Mouse (Mus musculus): Measurements from ENCODE around the gene Gm21905. TPM values are rescaled to one million over a fixed set of nuclear protein-coding genes. Genes with fewer than 3 reads are reported as not detected.

Gm21905 gene
- polyA plus RNA-seq, 1 experiment from 2014 or later = not detected

GRCm38 (mm10) chr5:67947006-67947405 lies 785 bp upstream of the Gm21905 start:
- H3K36me3 ChIP-seq (replicated peaks; ENCODE audit: control insufficient read depth, insufficient read depth, low read depth, low read length) = no peaks in the 10 kb centered on the region
- DNase-seq (ENCODE audit: low spot score) = no peak

GRCm38 (mm10) chr5:67944074-67944785 lies 2.0 kb downstream of the Gm21905 start:
- H3K9me3 ChIP-seq (replicated peaks; ENCODE audit: control insufficient read depth, low read length) = no peaks in the 10 kb centered on the region
- no peaks in the 10 kb centered on the region for H3K36me3 ChIP-seq (replicated peaks; ENCODE audit: control insufficient read depth, insufficient read depth, low read depth, low read length)
- no peaks in the 10 kb centered on the region for H3K4me1 ChIP-seq (ENCODE audit: control insufficient read depth, insufficient read depth, low read length)
- no peaks in the 10 kb centered on the region for H3K27me3 ChIP-seq (ENCODE audit: control insufficient read depth, insufficient read depth, low read length)
- no peak overlapping the region for H3K4me2 ChIP-seq (ENCODE audit: low read depth, low read length)
- no peak for ATAC-seq (replicated peaks; ENCODE audit: insufficient number of reproducible peaks, low FRiP score, low TSS enrichment, low read depth)
- 83% methylated on average over 1 of the region's 1 CpGs for WGBS
- H3K9ac ChIP-seq (replicated peaks; ENCODE audit: low read length) = no peak overlapping the region
- DNase-seq (ENCODE audit: low spot score) = no peak
- H3K27ac ChIP-seq (replicated peaks; ENCODE audit: low read depth, low read length) = no peak overlapping the region
- H3K4me3 ChIP-seq (ENCODE audit: low read depth, low read length) = no peak overlapping the region

More at GRCm38 (mm10) chr5:67947006-67947405, 785 bp upstream of the Gm21905 start:
- Histone ChIP-seq H3K9me3 (replicated peaks; ENCODE audit: control insufficient read depth, low read length) (no peaks in the 10 kb centered on the region), H3K4me3 (ENCODE audit: low read depth, low read length) (no peak overlapping the region), H3K9ac (replicated peaks; ENCODE audit: low read length) (no peak overlapping the region), H3K27ac (replicated peaks; ENCODE audit: low read depth, low read length) (no peak overlapping the region), H3K4me2 (ENCODE audit: low read depth, low read length) (no peak overlapping the region), H3K27me3 (ENCODE audit: control insufficient read depth, insufficient read depth, low read length) (no peaks in the 10 kb centered on the region), H3K4me1 (ENCODE audit: control insufficient read depth, insufficient read depth, low read length) (no peaks in the 10 kb centered on the region)
- ATAC-seq (replicated peaks; ENCODE audit: insufficient number of reproducible peaks, low FRiP score, low TSS enrichment, low read depth) = no peak

- Histone ChIP-seq H3K9me3 (replicated peaks; ENCODE audit: control insufficient read depth, low read length) (no peaks in the 10 kb centered on the region), H3K4me3 (ENCODE audit: low read depth, low read length) (no peak overlapping the region), H3K36me3 (replicated peaks; ENCODE audit: control insufficient read depth, insufficient read depth, low read depth, low read length) (no peaks in the 10 kb centered on the region), H3K27ac (replicated peaks; ENCODE audit: low read depth, low read length) (no peak overlapping the region), H3K4me2 (ENCODE audit: low read depth, low read length) (no peak overlapping the region), H3K4me1 (ENCODE audit: control insufficient read depth, insufficient read depth, low read length) (no peaks in the 10 kb centered on the region), H3K27me3 (ENCODE audit: control insufficient read depth, insufficient read depth, low read length) (no peaks in the 10 kb centered on the region), H3K9ac (replicated peaks; ENCODE audit: low read length) (no peak overlapping the region)
- ATAC-seq (replicated peaks; ENCODE audit: insufficient number of reproducible peaks, low FRiP score, low TSS enrichment, low read depth) (no peak), DNase-seq (ENCODE audit: low spot score) (no peak)
- WGBS = 54% methylated on average over 2 of the region's 2 CpGs
Observed at GRCm38 (mm10) chr5:67943199-67943598, 3.0 kb downstream of the Gm21905 start.

GRCm38 (mm10) chr5:67941369-67941768 lies 4.9 kb downstream of the Gm21905 start, which contains the start of gene Gm5108:
Gm5108 (plus strand) TSS chr5:67941669.
- H3K9me3 ChIP-seq (replicated peaks; ENCODE audit: control insufficient read depth, low read length) = no peaks in the 10 kb centered on the region
- ATAC-seq (replicated peaks; ENCODE audit: insufficient number of reproducible peaks, low FRiP score, low TSS enrichment, low read depth) (no peak), DNase-seq (ENCODE audit: low spot score) (no peak)
- WGBS = 95% methylated on average over 2 of the region's 2 CpGs
- H3K36me3 ChIP-seq (replicated peaks; ENCODE audit: control insufficient read depth, insufficient read depth, low read depth, low read length) = no peaks in the 10 kb centered on the region
- no peaks in the 10 kb centered on the region for H3K27me3 ChIP-seq (ENCODE audit: control insufficient read depth, insufficient read depth, low read length)
- H3K4me3 ChIP-seq (ENCODE audit: low read depth, low read length) = no peak within 1 kb of the TSS
- no peaks in the 10 kb centered on the region for H3K4me1 ChIP-seq (ENCODE audit: control insufficient read depth, insufficient read depth, low read length)
- H3K27ac ChIP-seq (replicated peaks; ENCODE audit: low read depth, low read length) = no peak within 1 kb of the TSS
- no peak within 1 kb of the TSS for H3K4me2 ChIP-seq (ENCODE audit: low read depth, low read length)
- H3K9ac ChIP-seq (replicated peaks; ENCODE audit: low read length) = no peak within 1 kb of the TSS

GRCm38 (mm10) chr5:67931623-67932022 lies 14.6 kb downstream of the Gm21905 start:
- H3K27ac ChIP-seq (replicated peaks; ENCODE audit: low read depth, low read length) = no peak overlapping the region
- no peaks in the 10 kb centered on the region for H3K4me1 ChIP-seq (ENCODE audit: control insufficient read depth, insufficient read depth, low read length)
- WGBS = 68% methylated on average over 2 of the region's 2 CpGs
- no peaks in the 10 kb centered on the region for H3K27me3 ChIP-seq (ENCODE audit: control insufficient read depth, insufficient read depth, low read length)
- H3K4me3 ChIP-seq (ENCODE audit: low read depth, low read length) = no peak overlapping the region
- ATAC-seq (replicated peaks; ENCODE audit: insufficient number of reproducible peaks, low FRiP score, low TSS enrichment, low read depth) (no peak), DNase-seq (ENCODE audit: low spot score) (no peak)
- H3K9me3 ChIP-seq (replicated peaks; ENCODE audit: control insufficient read depth, low read length) = no peaks in the 10 kb centered on the region
- H3K9ac ChIP-seq (replicated peaks; ENCODE audit: low read length) = no peak overlapping the region
- no peak overlapping the region for H3K4me2 ChIP-seq (ENCODE audit: low read depth, low read length)
- H3K36me3 ChIP-seq (replicated peaks; ENCODE audit: control insufficient read depth, insufficient read depth, low read depth, low read length) = no peaks in the 10 kb centered on the region

- no peak overlapping the region for H3K4me3 ChIP-seq (ENCODE audit: low read depth, low read length)
- H3K4me2 ChIP-seq (ENCODE audit: low read depth, low read length) = no peak overlapping the region
- no peak overlapping the region for H3K9ac ChIP-seq (replicated peaks; ENCODE audit: low read length)
- no peaks in the 10 kb centered on the region for H3K4me1 ChIP-seq (ENCODE audit: control insufficient read depth, insufficient read depth, low read length)
- H3K9me3 ChIP-seq (replicated peaks; ENCODE audit: control insufficient read depth, low read length) = no peaks in the 10 kb centered on the region
- WGBS = 64% methylated on average over 4 of the region's 4 CpGs
- H3K27me3 ChIP-seq (ENCODE audit: control insufficient read depth, insufficient read depth, low read length) = no peaks in the 10 kb centered on the region
- ATAC-seq (replicated peaks; ENCODE audit: insufficient number of reproducible peaks, low FRiP score, low TSS enrichment, low read depth) (no peak), DNase-seq (ENCODE audit: low spot score) (no peak)
- H3K27ac ChIP-seq (replicated peaks; ENCODE audit: low read depth, low read length) = no peak overlapping the region
- no peaks in the 10 kb centered on the region for H3K36me3 ChIP-seq (replicated peaks; ENCODE audit: control insufficient read depth, insufficient read depth, low read depth, low read length)
Observed at GRCm38 (mm10) chr5:67930584-67930983, 15.6 kb downstream of the Gm21905 start.

GRCm38 (mm10) chr5:67904555-67904954 lies 41.7 kb downstream of the Gm21905 start:
- Histone ChIP-seq H3K27ac (replicated peaks; ENCODE audit: low read depth, low read length) (no peak overlapping the region), H3K9ac (replicated peaks; ENCODE audit: low read length) (no peak overlapping the region), H3K4me1 (ENCODE audit: control insufficient read depth, insufficient read depth, low read length) (no peaks in the 10 kb centered on the region), H3K9me3 (replicated peaks; ENCODE audit: control insufficient read depth, low read length) (no peaks in the 10 kb centered on the region), H3K4me3 (ENCODE audit: low read depth, low read length) (no peak overlapping the region), H3K36me3 (replicated peaks; ENCODE audit: control insufficient read depth, insufficient read depth, low read depth, low read length) (no peaks in the 10 kb centered on the region), H3K4me2 (ENCODE audit: low read depth, low read length) (no peak overlapping the region), H3K27me3 (ENCODE audit: control insufficient read depth, insufficient read depth, low read length) (no peaks in the 10 kb centered on the region)
- WGBS = 56% methylated on average over 2 of the region's 2 CpGs
- ATAC-seq (replicated peaks; ENCODE audit: insufficient number of reproducible peaks, low FRiP score, low TSS enrichment, low read depth) (no peak), DNase-seq (ENCODE audit: low spot score) (no peak)

GRCm38 (mm10) chr5:67898921-67899320 lies 47.3 kb downstream of the Gm21905 start:
- Histone ChIP-seq H3K4me2 (ENCODE audit: low read depth, low read length) (no peak overlapping the region), H3K27ac (replicated peaks; ENCODE audit: low read depth, low read length) (no peak overlapping the region), H3K9me3 (replicated peaks; ENCODE audit: control insufficient read depth, low read length) (no peaks in the 10 kb centered on the region), H3K4me3 (ENCODE audit: low read depth, low read length) (no peak overlapping the region), H3K27me3 (ENCODE audit: control insufficient read depth, insufficient read depth, low read length) (no peaks in the 10 kb centered on the region), H3K9ac (replicated peaks; ENCODE audit: low read length) (no peak overlapping the region), H3K4me1 (ENCODE audit: control insufficient read depth, insufficient read depth, low read length) (no peaks in the 10 kb centered on the region), H3K36me3 (replicated peaks; ENCODE audit: control insufficient read depth, insufficient read depth, low read depth, low read length) (no peaks in the 10 kb centered on the region)
- ATAC-seq (replicated peaks; ENCODE audit: insufficient number of reproducible peaks, low FRiP score, low TSS enrichment, low read depth) = no peak
- no peak for DNase-seq (ENCODE audit: low spot score)
- 79% methylated on average over 1 of the region's 1 CpGs for WGBS
